Mouse (Mus musculus) gastrocnemius, postnatal 36 days (tissue): ENCODE results near the gene Epop. TPM values are rescaled to one million over a fixed set of nuclear protein-coding genes. Genes with fewer than 3 reads are reported as not detected.

ENCODE experiments used
- DNase-seq, 2 experiments: peaks; one replicate each; pipeline ENCODE4 v3.0.0; 2022
- intact Hi-C: fragments of 180-260 bp; cut with DNase I; formaldehyde crosslinking; loops from one replicate; pipeline ENCODE4 v1.15.1; 2025
- microRNA-seq, 2 experiments: library from miRNA; unstranded; fragments of <30 nt; microRNA quantifications; one replicate each; pipeline ENCODE4 v1.2.0; 2021
- total RNA-seq, 2 experiments: library from RNA; stranded (reverse); gene quantifications; 2 replicates each; pipeline ENCODE4 v1.2.3; 2021

The Epop gene
- total RNA-seq, 2 experiments from 2014 or later, result 0.91 to 1.2 TPM

DNA sequence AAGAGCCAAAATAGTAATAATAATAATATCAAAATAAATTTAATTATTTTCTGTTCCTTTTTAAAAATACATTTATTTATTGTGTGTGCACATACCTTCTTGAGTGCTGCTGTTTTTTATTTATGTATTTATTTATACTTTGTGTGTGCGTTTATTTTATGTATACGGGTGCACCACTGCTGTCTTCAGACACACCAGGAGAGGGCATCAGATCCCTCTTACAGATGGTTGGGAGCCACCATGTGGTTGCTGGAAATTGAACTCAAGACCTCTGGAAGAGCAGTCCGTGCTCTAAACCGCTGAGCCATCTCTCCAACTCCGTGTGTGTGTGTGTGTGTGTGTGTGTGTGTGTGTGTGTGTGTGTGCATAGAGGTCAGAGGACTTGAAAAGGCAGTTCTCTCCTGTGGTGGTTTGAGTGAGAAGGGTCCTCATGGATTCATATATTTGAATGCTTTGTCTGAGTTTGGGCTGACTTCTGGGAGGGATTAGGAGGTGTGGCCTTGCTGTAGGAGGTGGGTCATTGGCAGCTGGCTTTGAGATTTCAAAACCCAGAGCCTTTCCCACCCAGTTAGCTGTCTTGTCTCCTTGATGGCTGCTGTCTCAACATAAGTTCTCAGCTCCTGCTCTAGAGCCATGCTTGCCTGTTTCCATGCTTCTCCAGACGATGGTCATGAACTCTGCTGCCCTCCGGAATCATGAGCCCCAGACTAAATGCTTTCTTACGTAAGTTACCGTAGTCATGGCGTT is 31.4 kb downstream of the Epop start:
- intact Hi-C loops, result no loop called here
- DNase-seq, result no peak

DNA sequence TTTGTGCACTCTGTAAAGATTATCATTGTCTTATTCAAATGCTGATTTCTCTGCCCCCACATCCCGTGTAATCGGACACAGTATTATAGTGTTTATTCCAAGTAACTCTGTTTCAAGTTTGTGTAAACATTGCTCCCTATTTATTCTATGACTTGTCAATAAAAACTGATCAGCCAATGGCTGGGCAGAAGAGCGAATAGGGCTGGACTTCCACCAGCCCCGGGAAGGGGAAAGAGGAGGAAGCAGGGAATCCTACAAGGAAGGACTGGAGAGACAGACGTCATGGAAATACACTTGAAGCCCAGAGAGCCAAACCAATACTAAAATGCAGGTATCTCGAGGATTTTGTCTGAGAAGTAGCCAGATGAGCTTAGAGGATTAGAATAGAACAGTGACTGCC is 35.4 kb downstream of the Epop start:
- intact Hi-C loops, result no loop called here
- DNase-seq, result no peak

DNA sequence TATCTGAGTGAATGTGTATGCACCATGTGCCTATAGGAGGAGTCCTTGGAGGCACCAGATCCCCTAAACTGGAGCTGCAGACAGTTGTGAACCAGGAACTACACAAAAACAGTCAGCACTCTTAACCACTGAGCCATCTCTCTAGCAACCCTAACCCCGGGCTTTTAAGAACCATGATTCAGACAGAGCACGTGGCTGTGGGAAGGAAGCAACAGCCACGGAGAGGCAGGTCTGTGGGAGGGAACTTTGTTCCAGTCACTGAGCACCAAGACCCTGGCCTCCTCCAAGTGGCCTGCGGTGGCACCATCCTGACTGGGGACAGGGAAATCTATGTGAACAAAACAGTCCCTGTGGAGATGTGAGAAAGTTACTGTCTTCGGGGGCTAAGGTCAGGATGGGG is 37.6 kb downstream of the Epop start:
- intact Hi-C loops, result no loop called here

GRCm38 (mm10) chr11:97590227-97590960 is 39.1 kb downstream of the Epop start:
- intact Hi-C loops, result no loop called here
- DNase-seq, result no peak

More for the DNA sequence above, 37.6 kb downstream of the Epop start:
- DNase-seq, result no peak

- intact Hi-C loops, result no loop called here
- DNase-seq, result no peak
These were observed 40.3 kb downstream of the Epop start for GRCm38 (mm10) chr11:97589216-97589615.

- intact Hi-C loops, result no loop called here
- no peak for DNase-seq
These were observed 43.6 kb downstream of the Epop start for GRCm38 (mm10) chr11:97585932-97586331.

DNA sequence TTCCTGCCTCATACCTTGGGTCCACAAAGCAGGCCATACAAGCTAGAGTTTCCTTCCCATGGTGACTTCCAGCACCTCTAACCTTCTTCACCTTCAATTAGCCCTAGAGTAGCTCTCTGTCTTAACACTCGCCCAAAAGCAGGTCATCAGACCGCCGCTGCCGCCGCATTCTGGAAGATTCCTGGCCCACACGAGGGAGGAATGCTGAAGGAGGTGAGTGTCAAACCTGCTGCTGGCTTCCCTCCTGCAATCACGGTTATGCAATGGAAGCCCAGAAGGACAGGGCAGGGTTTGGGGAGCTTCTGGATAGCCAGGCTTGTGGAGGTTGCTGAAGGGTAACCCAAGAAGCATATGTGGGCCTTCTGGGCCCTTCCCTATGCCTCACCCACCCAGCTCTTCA is 45.0 kb downstream of the Epop start:
- intact Hi-C loops, result no loop called here
- no peak for DNase-seq

DNA sequence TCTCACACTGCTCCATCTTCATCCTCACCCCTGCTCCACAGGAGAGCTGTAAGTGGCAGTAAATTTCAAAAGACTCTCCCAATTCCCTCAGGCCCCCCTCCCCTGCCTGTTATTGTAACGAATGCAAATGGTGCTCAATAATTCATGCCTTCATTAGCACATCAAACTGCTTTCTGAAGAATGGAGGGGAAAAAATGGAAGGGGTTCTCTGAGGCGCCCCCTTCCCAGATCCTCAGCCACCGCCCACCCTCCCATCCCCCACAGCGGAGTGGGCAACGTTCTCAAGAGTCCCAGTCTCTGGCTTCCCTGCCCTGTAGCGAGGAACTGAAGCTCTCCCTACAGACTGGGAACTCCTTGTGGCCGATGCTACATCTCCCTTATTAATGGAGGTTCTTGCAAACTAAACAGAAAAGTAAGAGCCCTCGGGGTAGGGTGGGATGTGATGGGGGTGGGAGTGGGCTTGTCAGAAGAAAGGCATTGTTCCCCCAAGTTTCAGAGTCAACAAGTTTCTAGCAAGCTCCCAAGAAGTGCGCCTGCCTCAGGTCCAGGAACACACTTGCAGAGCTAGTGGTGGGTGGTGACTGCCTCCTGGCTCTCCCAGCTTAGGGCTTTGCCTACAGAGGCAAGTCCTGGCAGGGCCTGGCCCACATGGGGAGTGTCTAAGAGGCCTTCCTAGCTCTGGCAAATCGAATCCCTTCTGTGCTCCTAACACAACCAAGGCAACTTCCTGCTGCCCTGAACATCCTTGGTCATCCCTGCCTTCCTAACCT is 50.2 kb downstream of the Epop start:
- intact Hi-C loops, result loop anchor here (5.0 kb wide), 2 partner anchors 43 to 87 kb away; no protein-coding TSS in a partner anchor
- DNase-seq, result no peak

- intact Hi-C loops, result loop anchor here (5.0 kb wide), 2 partner anchors 44 to 86 kb away; no protein-coding TSS in a partner anchor
- no peak for DNase-seq
These were observed 51.2 kb downstream of the Epop start for GRCm38 (mm10) chr11:97578286-97578685.

Small RNAs within 50 kb of the gene (microRNA-seq; reads per million reads assigned to microRNA genes)
- gene Gm24158, result 0 to 0.72 reads per million in 2 experiments
- gene Mir6927, result 0 reads per million in 2 experiments

Other genes with a start within 250 kb of the Epop start
- 1 to 10 TPM; 5.4 to 6.6 TPM for gene Arhgap23, start 214.2 kb downstream of the Epop start, total RNA-seq
- not detected for gene 4933428G20Rik, start 129.4 kb downstream of the Epop start, total RNA-seq
- under 1 TPM; 0.59 to 0.72 TPM for gene Srcin1, start 53.5 kb downstream of the Epop start, total RNA-seq
- 10 to 100 TPM; 40.7 to 46.4 TPM for gene Mllt6, start 33.7 kb upstream of the Epop start, total RNA-seq
- gene Cisd3, start 56.1 kb upstream of the Epop start, total RNA-seq, result 100 to 1,000 TPM; 103 to 108 TPM
- gene Pcgf2, start 70.8 kb upstream of the Epop start, total RNA-seq, result 1 to 10 TPM; 2.1 to 2.3 TPM
- 100 to 1,000 TPM; 124 to 129 TPM for gene Psmb3, start 73.7 kb upstream of the Epop start, total RNA-seq
- gene Pip4k2b, start 115.0 kb upstream of the Epop start, total RNA-seq, result 10 to 100 TPM; 44.0 to 47.0 TPM
- gene Cwc25, start 136.9 kb upstream of the Epop start, total RNA-seq, result 1 to 10 TPM; 5.5 to 5.7 TPM
- not detected for gene 1700001P01Rik, start 146.2 kb upstream of the Epop start, total RNA-seq
- 100 to 1,000 TPM; 349 to 430 TPM for gene Rpl23, start 152.7 kb upstream of the Epop start, total RNA-seq
- gene Lasp1, start 169.3 kb upstream of the Epop start, total RNA-seq, result 10 to 100 TPM; 14.2 to 15.4 TPM
- under 1 TPM; 0.31 to 0.64 TPM for gene B230217C12Rik, start 211.1 kb upstream of the Epop start, total RNA-seq